Mouse (Mus musculus): ENCODE results near the gene Casp8. TPM values are rescaled to one million over a fixed set of nuclear protein-coding genes. Genes with fewer than 3 reads are reported as not detected.

Gene Casp8
- polyA plus RNA-seq, 1 experiment: 11.8 TPM

- Histone ChIP-seq H3K36me3 (ENCODE audit: control insufficient read depth, insufficient read depth) (peaks cover 15% of the 10 kb centered on the region), H3K79me3 (ENCODE audit: low read depth) (peaks cover 37% of the 10 kb centered on the region), H3K4me3 (ENCODE audit: insufficient read depth, poor library complexity, severe bottlenecking) (no peak overlapping the region), H3K27me3 (ENCODE audit: control insufficient read depth, insufficient read depth, insufficient read length) (no peaks in the 10 kb centered on the region), H3ac (ENCODE audit: control insufficient read depth, insufficient read length, low read depth) (no peak overlapping the region), H3K79me2 (ENCODE audit: control insufficient read depth, insufficient read depth) (peaks cover 81% of the 10 kb centered on the region)
- TF ChIP-seq MYOD1 (IDR thresholded peaks at IDR 0.05; ENCODE audit: control insufficient read depth, insufficient read length, low read depth) (no peak), MYOG (IDR thresholded peaks at IDR 0.05; ENCODE audit: control insufficient read depth, extremely low read depth, insufficient read length) (no peak), FOSL1 (IDR thresholded peaks at IDR 0.05; ENCODE audit: insufficient read depth, low read length, poor library complexity, severe bottlenecking) (no peak), MAX (IDR thresholded peaks at IDR 0.05) (no peak), CEBPB (IDR thresholded peaks at IDR 0.05; ENCODE audit: low read depth) (no peak), CTCF (IDR thresholded peaks at IDR 0.05; ENCODE audit: control insufficient read depth, insufficient read depth, insufficient read length) (no peak), USF1 (IDR thresholded peaks at IDR 0.05; ENCODE audit: low read depth) (no peak)
These were observed 6.5 kb downstream of the Casp8 start for GRCm38 (mm10) chr1:58801558-58802285.

DNA sequence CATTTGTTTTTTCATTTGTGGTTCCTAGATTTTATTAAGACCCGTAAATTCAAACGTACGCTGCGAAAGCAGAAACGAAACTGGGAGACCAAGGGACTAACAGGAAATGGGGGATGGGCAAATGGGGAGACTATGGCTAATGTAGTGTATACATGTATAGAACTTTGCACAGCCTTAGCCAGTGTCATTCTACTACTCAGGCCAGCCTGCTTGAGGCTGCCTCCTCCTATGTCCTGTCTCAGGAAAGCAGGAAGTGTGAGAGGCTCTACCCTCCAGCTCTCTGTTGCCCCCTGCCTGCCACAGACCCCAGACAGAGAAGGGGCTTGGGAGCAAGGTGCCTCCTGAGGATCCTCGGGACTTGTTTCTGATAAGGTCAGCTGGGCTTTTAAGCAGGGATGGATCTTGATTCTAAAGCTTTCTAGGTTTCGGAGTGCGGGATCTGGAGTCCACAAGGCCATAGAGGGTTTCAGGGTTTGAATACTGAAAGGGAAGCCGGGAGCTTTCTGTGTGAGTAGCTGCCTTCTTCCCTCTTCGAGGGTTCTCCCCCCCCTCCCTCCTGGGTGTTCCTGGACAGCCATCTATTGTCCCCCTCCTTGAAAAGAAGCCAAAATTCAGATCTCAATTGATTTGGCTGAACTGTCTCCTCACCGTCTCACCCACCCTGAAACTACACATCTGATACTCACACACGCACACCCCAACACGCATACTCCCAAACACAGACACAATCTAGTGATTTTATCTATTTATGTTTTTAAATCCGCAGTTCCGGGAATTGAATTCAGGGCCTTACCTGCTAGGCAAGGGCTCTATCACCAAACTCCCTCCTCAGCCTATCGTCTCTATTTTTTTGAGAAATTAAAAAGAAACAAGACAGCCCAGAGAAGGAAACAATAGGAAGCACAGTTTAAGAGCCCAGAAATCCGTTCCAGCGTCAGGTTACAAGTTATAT is 7.4 kb downstream of the Casp8 start:
- Histone ChIP-seq H3K36me3 (ENCODE audit: control insufficient read depth, insufficient read depth) (peaks cover 15% of the 10 kb centered on the region), H3K79me3 (ENCODE audit: low read depth) (peaks cover 29% of the 10 kb centered on the region), H3K27me3 (ENCODE audit: control insufficient read depth, insufficient read depth, insufficient read length) (no peaks in the 10 kb centered on the region), H3ac (ENCODE audit: control insufficient read depth, insufficient read length, low read depth) (no peak overlapping the region), H3K4me3 (ENCODE audit: insufficient read depth, poor library complexity, severe bottlenecking) (no peak overlapping the region), H3K79me2 (ENCODE audit: control insufficient read depth, insufficient read depth) (peaks cover 81% of the 10 kb centered on the region)
- no peak for TF ChIP-seq MAX (IDR thresholded peaks at IDR 0.05)
- no peak for TF ChIP-seq CEBPB (IDR thresholded peaks at IDR 0.05; ENCODE audit: low read depth)
- no peak for TF ChIP-seq USF1 (IDR thresholded peaks at IDR 0.05; ENCODE audit: low read depth)
- no peak for TF ChIP-seq MYOG (IDR thresholded peaks at IDR 0.05; ENCODE audit: control insufficient read depth, extremely low read depth, insufficient read length)
- no peak for TF ChIP-seq FOSL1 (IDR thresholded peaks at IDR 0.05; ENCODE audit: insufficient read depth, low read length, poor library complexity, severe bottlenecking)
- TF ChIP-seq MYOD1 (IDR thresholded peaks at IDR 0.05; ENCODE audit: control insufficient read depth, insufficient read length, low read depth): no peak
- TF ChIP-seq CTCF (IDR thresholded peaks at IDR 0.05; ENCODE audit: control insufficient read depth, insufficient read depth, insufficient read length): no peak

- Histone ChIP-seq H3K36me3 (ENCODE audit: control insufficient read depth, insufficient read depth) (peaks cover 7% of the 10 kb centered on the region), H3ac (ENCODE audit: control insufficient read depth, insufficient read length, low read depth) (no peak overlapping the region), H3K27me3 (ENCODE audit: control insufficient read depth, insufficient read depth, insufficient read length) (no peaks in the 10 kb centered on the region), H3K4me3 (ENCODE audit: insufficient read depth, poor library complexity, severe bottlenecking) (no peak overlapping the region), H3K79me2 (ENCODE audit: control insufficient read depth, insufficient read depth) (peaks cover 78% of the 10 kb centered on the region), H3K79me3 (ENCODE audit: low read depth) (peaks cover 23% of the 10 kb centered on the region)
- TF ChIP-seq USF1 (IDR thresholded peaks at IDR 0.05; ENCODE audit: low read depth): no peak
- TF ChIP-seq FOSL1 (IDR thresholded peaks at IDR 0.05; ENCODE audit: insufficient read depth, low read length, poor library complexity, severe bottlenecking): no peak
- TF ChIP-seq MYOD1 (IDR thresholded peaks at IDR 0.05; ENCODE audit: control insufficient read depth, insufficient read length, low read depth): no peak
- no peak for TF ChIP-seq CTCF (IDR thresholded peaks at IDR 0.05; ENCODE audit: control insufficient read depth, insufficient read depth, insufficient read length)
- TF ChIP-seq CEBPB (IDR thresholded peaks at IDR 0.05; ENCODE audit: low read depth): no peak
- TF ChIP-seq MAX (IDR thresholded peaks at IDR 0.05): no peak
- TF ChIP-seq MYOG (IDR thresholded peaks at IDR 0.05; ENCODE audit: control insufficient read depth, extremely low read depth, insufficient read length): no peak
These were observed 8.4 kb downstream of the Casp8 start for GRCm38 (mm10) chr1:58803531-58803930.

- Histone ChIP-seq H3K27me3 (ENCODE audit: control insufficient read depth, insufficient read depth, insufficient read length) (no peaks in the 10 kb centered on the region), H3K79me2 (ENCODE audit: control insufficient read depth, insufficient read depth) (peaks cover 52% of the 10 kb centered on the region), H3K79me3 (ENCODE audit: low read depth) (peaks cover 18% of the 10 kb centered on the region), H3K36me3 (ENCODE audit: control insufficient read depth, insufficient read depth) (no peaks in the 10 kb centered on the region), H3ac (ENCODE audit: control insufficient read depth, insufficient read length, low read depth) (no peak overlapping the region), H3K4me3 (ENCODE audit: insufficient read depth, poor library complexity, severe bottlenecking) (no peak overlapping the region)
- TF ChIP-seq MYOG (IDR thresholded peaks at IDR 0.05; ENCODE audit: control insufficient read depth, extremely low read depth, insufficient read length): no peak
These were observed 11.5 kb downstream of the Casp8 start for GRCm38 (mm10) chr1:58806651-58807050.

DNA sequence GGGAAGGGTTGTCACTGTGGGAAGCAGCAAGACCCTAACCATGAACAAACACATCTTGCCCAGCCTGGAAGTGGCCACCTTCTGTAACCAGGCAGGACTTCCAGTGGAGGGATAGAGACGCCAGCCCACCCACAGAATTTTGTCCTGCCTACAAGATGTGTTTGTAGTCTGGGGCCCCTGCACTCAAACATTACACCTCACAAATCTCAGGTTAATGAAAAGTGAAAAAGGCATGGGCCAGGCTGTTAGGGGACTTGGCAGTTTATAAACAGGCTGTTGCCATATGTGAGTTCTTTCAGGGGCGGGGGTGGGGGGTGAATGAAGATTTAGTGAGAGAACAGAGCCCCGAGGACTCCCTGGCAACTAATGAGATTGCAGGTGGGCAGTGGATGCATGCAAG is 31.1 kb downstream of the Casp8 start:
- Histone ChIP-seq H3K79me2 (ENCODE audit: control insufficient read depth, insufficient read depth) (no peaks in the 10 kb centered on the region), H3K79me3 (ENCODE audit: low read depth) (peaks cover 6% of the 10 kb centered on the region), H3K36me3 (ENCODE audit: control insufficient read depth, insufficient read depth) (peaks cover 58% of the 10 kb centered on the region), H3K27me3 (ENCODE audit: control insufficient read depth, insufficient read depth, insufficient read length) (no peaks in the 10 kb centered on the region), H3ac (ENCODE audit: control insufficient read depth, insufficient read length, low read depth) (no peak overlapping the region), H3K4me3 (ENCODE audit: insufficient read depth, poor library complexity, severe bottlenecking) (no peak overlapping the region)
- TF ChIP-seq MYOD1 (IDR thresholded peaks at IDR 0.05; ENCODE audit: control insufficient read depth, insufficient read length, low read depth) (no peak), MYOG (IDR thresholded peaks at IDR 0.05; ENCODE audit: control insufficient read depth, extremely low read depth, insufficient read length) (no peak), CTCF (IDR thresholded peaks at IDR 0.05; ENCODE audit: control insufficient read depth, insufficient read depth, insufficient read length) (no peak), MAX (IDR thresholded peaks at IDR 0.05) (no peak), USF1 (IDR thresholded peaks at IDR 0.05; ENCODE audit: low read depth) (no peak), CEBPB (IDR thresholded peaks at IDR 0.05; ENCODE audit: low read depth) (no peak)

Data from C2C12 (cell line).